Mouse (Mus musculus): ENCODE results near the gene Zfp579. TPM values are rescaled to one million over a fixed set of nuclear protein-coding genes. Genes with fewer than 3 reads are reported as not detected.

Gene Zfp579
- polyA plus RNA-seq, 1 experiment from 2014 or later: 10.9 TPM

GRCm38 (mm10) chr7:4976832-4977231 lies 19.1 kb downstream of the Zfp579 start:
- ATAC-seq (ENCODE audit: low FRiP score, low TSS enrichment): no peak
- Histone ChIP-seq H3K4me3 (ENCODE audit: low read depth, low read length) (no peak overlapping the region), H3K9me3 (ENCODE audit: control insufficient read depth, low read length) (no peaks in the 10 kb centered on the region), H3K27me3 (ENCODE audit: control insufficient read depth, insufficient read depth, low read length) (no peaks in the 10 kb centered on the region), H3K36me3 (ENCODE audit: control insufficient read depth, insufficient read depth, low read length) (no peaks in the 10 kb centered on the region), H3K4me1 (replicated peaks; ENCODE audit: control insufficient read depth, insufficient read depth) (no peaks in the 10 kb centered on the region), H3K27ac (replicated peaks) (no peak overlapping the region), H3K9ac (ENCODE audit: low read length) (no peak overlapping the region), H3K4me2 (replicated peaks; ENCODE audit: low read depth) (no peak overlapping the region)
- WGBS: 90% methylated on average over 7 of the region's 7 CpGs
- TF ChIP-seq EP300 (optimal IDR thresholded peaks at IDR 0.05) (no peak), CTCF (IDR thresholded peaks at IDR 0.05; ENCODE audit: low read depth) (peak; percentile 34)
- DNase-seq (ENCODE audit: low spot score): no peak

- H3K36me3 ChIP-seq (ENCODE audit: control insufficient read depth, insufficient read depth, low read length): no peaks in the 10 kb centered on the region
- H3K27ac ChIP-seq (replicated peaks): no peak overlapping the region
- H3K4me3 ChIP-seq (ENCODE audit: low read depth, low read length): no peak overlapping the region
- H3K9ac ChIP-seq (ENCODE audit: low read length): no peak overlapping the region
- H3K27me3 ChIP-seq (ENCODE audit: control insufficient read depth, insufficient read depth, low read length): no peaks in the 10 kb centered on the region
- 47% methylated on average over 4 of the region's 4 CpGs for WGBS
- H3K9me3 ChIP-seq (ENCODE audit: control insufficient read depth, low read length): no peaks in the 10 kb centered on the region
- DNase-seq (ENCODE audit: low spot score) (no peak), ATAC-seq (ENCODE audit: low FRiP score, low TSS enrichment) (0 out of 2 replicates have a peak, but pooled peaks have one; percentile 46)
- H3K4me2 ChIP-seq (replicated peaks; ENCODE audit: low read depth): no peak overlapping the region
- no peaks in the 10 kb centered on the region for H3K4me1 ChIP-seq (replicated peaks; ENCODE audit: control insufficient read depth, insufficient read depth)
- TF ChIP-seq EP300 (optimal IDR thresholded peaks at IDR 0.05): no peak
- no peak for TF ChIP-seq CTCF (IDR thresholded peaks at IDR 0.05; ENCODE audit: low read depth)
Observed at GRCm38 (mm10) chr7:4975455-4975854, 20.5 kb downstream of the Zfp579 start.

- H3K4me3 ChIP-seq (ENCODE audit: low read depth, low read length): no peak overlapping the region
- H3K4me1 ChIP-seq (replicated peaks; ENCODE audit: control insufficient read depth, insufficient read depth): no peaks in the 10 kb centered on the region
- H3K36me3 ChIP-seq (ENCODE audit: control insufficient read depth, insufficient read depth, low read length): no peaks in the 10 kb centered on the region
- DNase-seq (ENCODE audit: low spot score): peak; percentile 32
- H3K9me3 ChIP-seq (ENCODE audit: control insufficient read depth, low read length): no peaks in the 10 kb centered on the region
- peak; percentile 65; the same call in 1 of the 2 replicates for ATAC-seq (ENCODE audit: low FRiP score, low TSS enrichment)
- WGBS: 63% methylated on average over 18 of the region's 18 CpGs
- H3K4me2 ChIP-seq (replicated peaks; ENCODE audit: low read depth): no peak overlapping the region
- no peak overlapping the region for H3K9ac ChIP-seq (ENCODE audit: low read length)
- H3K27ac ChIP-seq (replicated peaks): no peak overlapping the region
- TF ChIP-seq EP300 (optimal IDR thresholded peaks at IDR 0.05): no peak
- TF ChIP-seq CTCF (IDR thresholded peaks at IDR 0.05; ENCODE audit: low read depth): no peak
- no peaks in the 10 kb centered on the region for H3K27me3 ChIP-seq (ENCODE audit: control insufficient read depth, insufficient read depth, low read length)
Observed at GRCm38 (mm10) chr7:4972321-4973047, 23.5 kb downstream of the Zfp579 start.

- Histone ChIP-seq H3K27ac (replicated peaks) (no peak overlapping the region), H3K9ac (ENCODE audit: low read length) (no peak overlapping the region), H3K4me3 (ENCODE audit: low read depth, low read length) (no peak overlapping the region), H3K9me3 (ENCODE audit: control insufficient read depth, low read length) (no peaks in the 10 kb centered on the region), H3K27me3 (ENCODE audit: control insufficient read depth, insufficient read depth, low read length) (no peaks in the 10 kb centered on the region), H3K4me1 (replicated peaks; ENCODE audit: control insufficient read depth, insufficient read depth) (no peaks in the 10 kb centered on the region), H3K36me3 (ENCODE audit: control insufficient read depth, insufficient read depth, low read length) (no peaks in the 10 kb centered on the region), H3K4me2 (replicated peaks; ENCODE audit: low read depth) (no peak overlapping the region)
- 25% methylated on average over 7 of the region's 7 CpGs for WGBS
- DNase-seq (ENCODE audit: low spot score) (no peak), ATAC-seq (ENCODE audit: low FRiP score, low TSS enrichment) (no peak)
- TF ChIP-seq CTCF (IDR thresholded peaks at IDR 0.05; ENCODE audit: low read depth) (no peak), EP300 (optimal IDR thresholded peaks at IDR 0.05) (no peak)
Observed at GRCm38 (mm10) chr7:4971710-4972109, 24.2 kb downstream of the Zfp579 start.

GRCm38 (mm10) chr7:4971068-4971467 lies 24.9 kb downstream of the Zfp579 start, which contains the start of gene Sbk3:
Sbk3 (minus strand) TSS chr7:4971168.
- H3K36me3 ChIP-seq (ENCODE audit: control insufficient read depth, insufficient read depth, low read length): no peaks in the 10 kb centered on the region
- H3K27ac ChIP-seq (replicated peaks): no peak within 1 kb of the TSS
- 38% methylated on average over 6 of the region's 6 CpGs for WGBS
- H3K9me3 ChIP-seq (ENCODE audit: control insufficient read depth, low read length): no peaks in the 10 kb centered on the region
- no peaks in the 10 kb centered on the region for H3K27me3 ChIP-seq (ENCODE audit: control insufficient read depth, insufficient read depth, low read length)
- no peak within 1 kb of the TSS for H3K4me3 ChIP-seq (ENCODE audit: low read depth, low read length)
- TF ChIP-seq EP300 (optimal IDR thresholded peaks at IDR 0.05) (no peak), CTCF (IDR thresholded peaks at IDR 0.05; ENCODE audit: low read depth) (no peak)
- no peaks in the 10 kb centered on the region for H3K4me1 ChIP-seq (replicated peaks; ENCODE audit: control insufficient read depth, insufficient read depth)
- no peak within 1 kb of the TSS for H3K9ac ChIP-seq (ENCODE audit: low read length)
- DNase-seq (ENCODE audit: low spot score) (no peak), ATAC-seq (ENCODE audit: low FRiP score, low TSS enrichment) (no peak)
- H3K4me2 ChIP-seq (replicated peaks; ENCODE audit: low read depth): no peak within 1 kb of the TSS

- ATAC-seq (ENCODE audit: low FRiP score, low TSS enrichment): no peak
- Histone ChIP-seq H3K4me3 (ENCODE audit: low read depth, low read length) (no peak overlapping the region), H3K27ac (replicated peaks) (no peak overlapping the region), H3K9me3 (ENCODE audit: control insufficient read depth, low read length) (no peaks in the 10 kb centered on the region), H3K27me3 (ENCODE audit: control insufficient read depth, insufficient read depth, low read length) (no peaks in the 10 kb centered on the region), H3K36me3 (ENCODE audit: control insufficient read depth, insufficient read depth, low read length) (no peaks in the 10 kb centered on the region), H3K4me2 (replicated peaks; ENCODE audit: low read depth) (no peak overlapping the region), H3K4me1 (replicated peaks; ENCODE audit: control insufficient read depth, insufficient read depth) (peaks cover 4% of the 10 kb centered on the region; the same call in 1 of the 2 replicates), H3K9ac (ENCODE audit: low read length) (no peak overlapping the region)
- DNase-seq (ENCODE audit: low spot score): no peak
- WGBS: 80% methylated on average over 5 of the region's 5 CpGs
- TF ChIP-seq CTCF (IDR thresholded peaks at IDR 0.05; ENCODE audit: low read depth) (no peak), EP300 (optimal IDR thresholded peaks at IDR 0.05) (no peak)
Observed at GRCm38 (mm10) chr7:4964988-4965387, 31.0 kb downstream of the Zfp579 start.
